Mouse (Mus musculus): ENCODE measurements around the gene Cerkl. TPM values are rescaled to one million over a fixed set of nuclear protein-coding genes. Genes with fewer than 3 reads are reported as not detected.
A peak's percentile ranks its signal among the peaks of the same experiment; 100 is the strongest.

Gene Cerkl
- polyA plus RNA-seq, 1 experiment from 2014 or later = 3.3 TPM

DNA sequence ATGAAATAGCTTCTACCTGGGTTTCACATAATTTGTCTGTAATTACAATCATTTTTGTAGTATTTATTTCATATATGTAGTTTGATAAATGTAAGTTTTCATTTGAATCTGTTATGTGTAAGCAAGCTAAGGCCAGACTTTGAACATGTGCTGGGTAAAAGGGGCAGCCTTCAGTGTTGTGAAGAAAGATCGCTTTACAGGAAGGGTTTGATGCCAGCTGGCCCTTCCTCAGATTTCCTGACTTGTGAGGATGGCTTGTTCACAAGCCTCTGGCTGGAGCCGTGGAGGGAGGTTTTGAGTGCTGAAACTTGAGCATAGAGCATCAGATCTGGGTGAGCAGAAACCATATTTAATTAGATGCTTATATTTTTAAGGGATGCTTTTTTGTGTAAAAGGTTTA is 128.5 kb downstream of the Cerkl start:
- WGBS = 76% methylated on average over 2 of the region's 2 CpGs
- Histone ChIP-seq H3K9me3 (no peaks in the 10 kb centered on the region), H3K4me3 (no peak overlapping the region), H3K9ac (no peak overlapping the region), H3K27ac (no peak overlapping the region), H3K36me3 (no peaks in the 10 kb centered on the region), H3K4me1 (replicated peaks) (no peaks in the 10 kb centered on the region), H3K4me2 (no peak overlapping the region), H3K27me3 (no peaks in the 10 kb centered on the region)
- ATAC-seq (ENCODE audit: low FRiP score) = no peak

DNA sequence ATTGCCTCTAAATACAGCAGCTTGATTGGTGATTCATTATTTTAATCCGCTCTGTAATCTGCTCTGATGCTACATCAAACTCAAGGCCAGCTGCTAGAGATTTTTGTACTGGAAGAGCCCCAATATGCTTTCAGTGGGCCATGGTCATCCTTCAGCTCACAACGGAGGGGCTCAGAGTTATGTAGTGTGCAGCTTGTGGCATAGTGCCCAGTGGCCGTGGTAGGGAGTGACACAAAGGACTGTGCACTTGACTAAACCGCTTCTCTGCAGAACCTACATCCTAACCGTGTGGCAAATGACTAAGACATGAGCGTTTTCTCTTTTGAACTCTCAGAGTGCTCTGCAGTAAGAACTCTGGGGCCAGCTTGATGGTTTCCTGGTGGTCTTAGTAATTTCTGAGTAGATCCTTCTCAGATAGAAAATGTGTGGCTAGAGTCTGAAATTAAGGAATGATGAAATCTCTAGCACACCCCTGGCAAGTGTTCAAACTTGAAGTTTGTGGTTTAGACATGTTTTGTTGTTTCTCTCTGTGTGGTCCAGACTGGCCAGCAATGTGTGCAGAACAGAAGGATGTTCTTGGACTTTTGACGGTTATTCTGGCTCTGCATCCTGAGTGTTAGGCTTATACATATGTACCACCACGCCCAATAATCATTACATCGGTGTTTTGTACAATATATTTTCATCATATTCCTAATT is 140.3 kb downstream of the Cerkl start:
- no peak overlapping the region for H3K27ac ChIP-seq
- no peak overlapping the region for H3K9ac ChIP-seq
- no peak overlapping the region for H3K4me3 ChIP-seq
- no peak for ATAC-seq (ENCODE audit: low FRiP score)
- no peak overlapping the region for H3K4me2 ChIP-seq
- WGBS = 90% methylated on average over 9 of the region's 9 CpGs
- no peaks in the 10 kb centered on the region for H3K4me1 ChIP-seq (replicated peaks)
- H3K27me3 ChIP-seq = no peaks in the 10 kb centered on the region
- no peaks in the 10 kb centered on the region for H3K9me3 ChIP-seq
- H3K36me3 ChIP-seq = no peaks in the 10 kb centered on the region

DNA sequence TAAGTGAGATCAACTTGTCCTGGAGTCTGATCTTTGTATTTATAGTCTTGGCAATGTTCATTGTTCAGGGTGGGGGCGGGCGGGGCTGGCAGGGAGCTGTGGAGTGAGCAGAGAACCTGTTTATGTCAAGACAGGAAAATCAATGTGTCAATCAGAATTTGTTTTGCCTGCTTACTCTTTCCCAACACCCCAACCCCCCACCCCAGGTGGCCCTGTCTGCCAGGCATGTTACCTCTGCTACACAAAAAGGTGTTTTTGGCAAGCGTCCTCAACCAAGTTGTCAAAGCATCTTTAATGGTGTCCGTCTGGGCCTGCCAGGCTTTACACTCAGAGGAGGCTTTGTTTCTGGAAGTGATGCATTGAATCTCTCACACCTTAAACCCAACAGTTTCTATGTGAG is 141.5 kb downstream of the Cerkl start:
- Histone ChIP-seq H3K27ac (no peak overlapping the region), H3K4me1 (replicated peaks) (no peaks in the 10 kb centered on the region), H3K36me3 (no peaks in the 10 kb centered on the region), H3K4me3 (no peak overlapping the region), H3K9me3 (no peaks in the 10 kb centered on the region), H3K27me3 (no peaks in the 10 kb centered on the region), H3K4me2 (no peak overlapping the region), H3K9ac (no peak overlapping the region)
- no peak for ATAC-seq (ENCODE audit: low FRiP score)
- 92% methylated on average over 4 of the region's 4 CpGs for WGBS

DNA sequence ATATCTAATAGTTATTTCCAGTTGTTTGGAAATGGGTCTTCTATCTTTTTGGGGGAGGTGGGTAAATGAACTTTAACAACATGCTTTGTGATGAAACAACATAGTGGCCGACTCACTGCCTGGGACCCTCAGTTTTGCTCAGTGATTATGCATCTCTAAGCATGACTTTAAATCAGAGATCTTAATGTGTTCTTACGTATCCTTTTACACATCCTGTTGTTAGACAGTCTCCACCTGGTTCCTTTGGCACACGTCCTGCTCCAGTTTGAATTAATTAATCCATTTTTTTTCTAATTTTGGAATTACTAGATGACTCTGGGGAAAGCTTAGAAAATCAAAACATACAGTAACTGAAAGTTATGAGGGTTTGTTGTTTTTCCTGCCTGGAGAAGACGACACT is 144.1 kb downstream of the Cerkl start:
- Histone ChIP-seq H3K4me2 (no peak overlapping the region), H3K27me3 (no peaks in the 10 kb centered on the region), H3K9ac (no peak overlapping the region), H3K4me1 (replicated peaks) (no peaks in the 10 kb centered on the region), H3K4me3 (no peak overlapping the region), H3K9me3 (no peaks in the 10 kb centered on the region), H3K27ac (no peak overlapping the region), H3K36me3 (no peaks in the 10 kb centered on the region)
- no peak for ATAC-seq (ENCODE audit: low FRiP score)
- 75% methylated on average over 4 of the region's 4 CpGs for WGBS

DNA sequence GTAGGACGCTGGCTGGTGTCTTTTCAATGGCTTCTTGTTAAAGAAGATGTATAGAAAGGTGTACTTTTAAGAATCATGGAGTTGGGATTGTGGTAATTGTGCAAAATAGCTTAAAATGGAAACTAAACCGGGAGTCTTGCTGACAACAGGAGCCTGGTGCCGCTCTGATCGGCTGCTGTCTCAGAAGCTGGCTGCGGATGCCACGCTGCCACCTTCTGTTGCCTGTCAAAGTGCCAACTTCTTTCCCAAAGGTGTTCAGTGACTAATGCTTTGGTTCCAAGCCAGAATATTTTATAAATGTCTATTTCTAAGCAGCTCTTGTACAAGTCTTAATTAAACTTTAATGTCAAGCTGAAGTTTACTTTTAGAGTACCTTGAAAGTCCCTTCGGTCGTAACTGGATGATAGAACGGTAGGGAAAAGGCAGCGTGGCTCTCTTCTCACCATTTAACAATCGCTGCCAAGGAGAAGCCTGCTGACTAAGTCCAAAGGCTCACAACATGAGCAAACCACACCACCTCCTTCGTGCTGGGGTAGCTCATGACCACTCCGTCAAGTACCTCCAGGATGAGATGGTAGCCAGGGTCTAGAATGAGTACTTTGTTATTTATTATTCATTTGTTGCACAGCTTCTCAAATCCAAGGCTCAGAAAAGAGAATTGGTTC is 147.0 kb downstream of the Cerkl start:
- Histone ChIP-seq H3K36me3 (no peaks in the 10 kb centered on the region), H3K4me3 (no peak overlapping the region), H3K9me3 (no peaks in the 10 kb centered on the region), H3K27me3 (no peaks in the 10 kb centered on the region), H3K4me1 (replicated peaks) (no peaks in the 10 kb centered on the region), H3K4me2 (no peak overlapping the region), H3K9ac (no peak overlapping the region), H3K27ac (peak overlapping the region; percentile 14; the same call in 1 of the 2 replicates)
- WGBS = 86% methylated on average over 13 of the region's 13 CpGs
- ATAC-seq (ENCODE audit: low FRiP score) = no peak

DNA sequence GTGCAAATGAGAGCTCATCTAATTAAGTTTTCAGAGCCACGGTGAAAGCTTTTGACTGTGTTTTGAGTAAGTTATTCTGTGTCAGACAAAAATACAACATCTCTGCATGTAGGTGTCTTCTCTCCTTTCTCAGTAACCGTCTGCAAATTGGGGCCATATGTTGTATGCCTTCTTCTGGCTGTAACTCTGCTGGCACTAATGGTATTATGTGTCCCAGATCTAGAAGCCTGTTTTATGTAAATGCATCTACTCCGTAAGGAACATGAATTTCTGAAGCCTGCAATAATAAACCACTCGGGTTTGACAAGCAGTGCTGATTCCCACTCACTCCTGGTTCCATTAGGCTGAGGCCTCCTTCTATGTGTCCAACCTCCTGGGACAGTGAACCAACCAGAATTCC is 149.0 kb downstream of the Cerkl start:
- Histone ChIP-seq H3K4me3 (no peak overlapping the region), H3K4me1 (replicated peaks) (no peaks in the 10 kb centered on the region), H3K36me3 (no peaks in the 10 kb centered on the region), H3K4me2 (no peak overlapping the region), H3K27me3 (no peaks in the 10 kb centered on the region), H3K9me3 (no peaks in the 10 kb centered on the region), H3K9ac (no peak overlapping the region), H3K27ac (no peak overlapping the region)
- WGBS = 68% methylated on average over 4 of the region's 4 CpGs
- no peak for ATAC-seq (ENCODE audit: low FRiP score)

DNA sequence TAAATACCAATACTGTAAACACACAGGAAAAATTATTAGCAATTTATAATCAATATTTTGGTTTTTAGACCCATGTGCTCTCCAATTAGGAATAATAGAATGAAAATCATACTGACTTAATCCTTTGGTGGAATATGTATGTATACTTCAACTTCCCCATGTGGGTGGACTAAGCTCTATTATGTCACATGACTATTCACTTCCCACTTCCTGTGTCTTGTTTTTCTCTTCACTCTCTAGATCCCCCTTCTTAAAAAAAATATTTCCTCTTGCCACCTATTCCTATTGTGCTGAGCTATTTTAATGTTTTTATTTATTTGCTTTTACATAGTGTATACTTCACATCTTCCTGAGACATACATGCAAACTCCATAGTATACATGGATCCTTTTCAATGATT is 154.2 kb downstream of the Cerkl start:
- H3K4me1 ChIP-seq (replicated peaks) = no peaks in the 10 kb centered on the region
- H3K9me3 ChIP-seq = no peaks in the 10 kb centered on the region
- no peaks in the 10 kb centered on the region for H3K27me3 ChIP-seq
- no peak overlapping the region for H3K4me3 ChIP-seq
- no peaks in the 10 kb centered on the region for H3K36me3 ChIP-seq
- no peak overlapping the region for H3K9ac ChIP-seq
- no peak overlapping the region for H3K4me2 ChIP-seq
- ATAC-seq (ENCODE audit: low FRiP score) = no peak
- no peak overlapping the region for H3K27ac ChIP-seq

DNA sequence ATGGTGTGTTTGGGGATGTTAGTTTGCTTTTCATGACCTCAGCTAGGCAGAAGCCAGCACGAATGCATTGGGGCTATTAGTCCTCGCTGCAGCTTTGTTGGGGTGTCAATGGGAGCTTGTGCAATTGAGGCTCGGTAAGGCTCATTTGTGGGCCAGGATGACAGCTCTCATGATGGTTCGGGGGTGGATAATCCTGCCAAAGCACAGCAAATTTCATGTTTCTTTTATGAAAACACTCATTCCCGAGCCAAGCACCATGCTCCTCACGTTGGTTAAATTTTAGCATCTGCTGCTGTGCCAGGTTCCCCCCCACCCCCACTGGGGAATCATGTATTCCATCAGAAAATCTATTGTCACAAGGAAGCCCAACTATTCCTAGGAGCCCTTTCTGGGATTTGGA is 164.2 kb downstream of the Cerkl start:
- H3K27me3 ChIP-seq = no peaks in the 10 kb centered on the region
- H3K9ac ChIP-seq = no peak overlapping the region
- H3K9me3 ChIP-seq = no peaks in the 10 kb centered on the region
- no peak overlapping the region for H3K4me3 ChIP-seq
- no peak for ATAC-seq (ENCODE audit: low FRiP score)
- no peak overlapping the region for H3K27ac ChIP-seq
- WGBS = 74% methylated on average over 6 of the region's 6 CpGs
- no peak overlapping the region for H3K4me2 ChIP-seq
- 0 out of 2 replicates have a peak, but pooled peaks cover 5% of the 10 kb centered on the region for H3K4me1 ChIP-seq (replicated peaks)
- no peaks in the 10 kb centered on the region for H3K36me3 ChIP-seq

DNA sequence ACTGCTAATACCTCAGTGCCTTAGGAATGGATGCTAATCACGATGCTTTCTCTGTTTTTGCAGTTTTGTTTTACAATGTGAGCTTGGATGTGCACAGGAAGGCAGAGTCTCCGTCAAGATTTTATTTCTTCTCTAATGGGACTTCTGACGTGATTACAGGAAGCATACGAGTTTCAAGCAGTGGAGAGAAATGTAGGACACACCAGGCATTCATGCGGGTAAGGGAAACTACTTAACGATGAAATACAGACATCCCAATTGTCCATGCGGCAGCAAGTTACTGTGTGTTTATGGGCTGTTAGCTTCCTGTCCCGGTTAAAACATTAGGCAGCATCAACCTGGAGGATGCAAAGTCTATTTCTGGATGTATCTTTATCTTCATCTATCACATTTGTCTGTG is 164.7 kb downstream of the Cerkl start:
- H3K4me3 ChIP-seq = no peak overlapping the region
- H3K4me2 ChIP-seq = no peak overlapping the region
- ATAC-seq (ENCODE audit: low FRiP score) = no peak
- no peaks in the 10 kb centered on the region for H3K9me3 ChIP-seq
- H3K4me1 ChIP-seq (replicated peaks) = 0 out of 2 replicates have a peak, but pooled peaks cover 5% of the 10 kb centered on the region
- 77% methylated on average over 8 of the region's 8 CpGs for WGBS
- no peaks in the 10 kb centered on the region for H3K27me3 ChIP-seq
- H3K36me3 ChIP-seq = no peaks in the 10 kb centered on the region
- no peak overlapping the region for H3K9ac ChIP-seq
- no peak overlapping the region for H3K27ac ChIP-seq

DNA sequence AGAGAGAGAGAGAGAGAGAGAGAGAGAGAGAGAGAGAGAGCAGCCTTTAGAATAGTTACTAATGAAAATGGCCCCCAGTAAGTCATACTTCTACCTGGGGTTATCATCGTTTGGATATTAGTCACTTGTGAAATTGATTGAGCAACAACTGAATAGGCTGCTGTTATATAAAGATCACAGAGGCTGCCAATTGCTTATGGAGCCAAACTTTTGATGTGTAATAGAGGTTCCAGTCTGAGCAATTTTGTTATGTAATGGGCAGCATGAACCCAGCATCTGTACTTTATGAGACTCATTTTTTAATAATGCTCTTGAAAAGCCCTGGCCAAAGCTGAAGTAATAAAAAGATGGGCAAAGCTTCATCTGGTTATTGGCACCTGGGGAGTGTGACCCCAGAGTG is 166.4 kb downstream of the Cerkl start:
- no peaks in the 10 kb centered on the region for H3K27me3 ChIP-seq
- H3K9me3 ChIP-seq = no peaks in the 10 kb centered on the region
- ATAC-seq (ENCODE audit: low FRiP score) = no peak
- H3K36me3 ChIP-seq = no peaks in the 10 kb centered on the region
- H3K9ac ChIP-seq = no peak overlapping the region
- WGBS = 82% methylated on average over 1 of the region's 1 CpGs
- H3K4me3 ChIP-seq = no peak overlapping the region
- H3K4me1 ChIP-seq (replicated peaks) = 0 out of 2 replicates have a peak, but pooled peaks cover 5% of the 10 kb centered on the region
- H3K27ac ChIP-seq = no peak overlapping the region
- no peak overlapping the region for H3K4me2 ChIP-seq

DNA sequence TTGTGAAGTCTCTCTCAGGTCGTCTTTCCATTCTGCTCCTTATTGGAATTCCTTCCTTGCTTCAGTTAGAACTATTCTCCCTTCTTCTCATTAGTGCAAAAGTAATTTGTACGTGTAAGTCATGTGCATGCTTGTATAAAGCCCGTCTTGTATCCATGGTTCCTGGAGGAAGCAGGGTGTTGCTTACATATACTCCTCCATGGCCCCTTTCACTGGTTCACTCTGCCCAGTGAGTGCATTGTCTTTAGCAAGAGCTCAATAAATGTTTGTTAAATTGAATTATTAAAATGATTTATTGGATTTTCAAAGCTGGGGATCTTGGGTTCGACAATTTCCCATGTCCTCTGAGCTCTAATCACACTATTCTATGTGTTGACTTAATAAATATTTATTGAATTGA is 172.4 kb downstream of the Cerkl start:
- no peak overlapping the region for H3K4me2 ChIP-seq
- no peaks in the 10 kb centered on the region for H3K36me3 ChIP-seq
- H3K27ac ChIP-seq = no peak overlapping the region
- no peaks in the 10 kb centered on the region for H3K4me1 ChIP-seq (replicated peaks)
- H3K4me3 ChIP-seq = no peak overlapping the region
- no peaks in the 10 kb centered on the region for H3K27me3 ChIP-seq
- 77% methylated on average over 4 of the region's 4 CpGs for WGBS
- no peak overlapping the region for H3K9ac ChIP-seq
- no peaks in the 10 kb centered on the region for H3K9me3 ChIP-seq
- ATAC-seq (ENCODE audit: low FRiP score) = no peak
